Mouse (Mus musculus): ENCODE data around the gene Pemt.

GRCm38 (mm10) chr11:60088947-60089346 lies 42.7 kb upstream of the Pemt start:
- TF ChIP-seq EP300 (IDR thresholded peaks at IDR 0.05; ENCODE audit: low read depth) (no peak), CTCF (IDR thresholded peaks at IDR 0.05; ENCODE audit: low read depth) (no peak)

All from heart, postnatal 0 days (tissue).